Mouse (Mus musculus) cortical plate, adult 2 months (tissue): ENCODE measurements around the gene Abcc12.

Experiments
- CTCF ChIP-seq: fragments of 200-500 bp; IDR thresholded peaks from 2 replicates; pipeline ENCODE4 v1.5.1; 2011; ENCODE audit warnings: mild to moderate bottlenecking, control low read depth, low read length; ENCODE audit not compliant: insufficient read depth; ENCODE audit errors: extremely low read depth
- POLR2A ChIP-seq: fragments of 200-500 bp; IDR thresholded peaks from 2 replicates; pipeline ENCODE4 v1.6.1; 2011; ENCODE audit warnings: mild to moderate bottlenecking, low read length, control low read depth; ENCODE audit not compliant: insufficient read depth; ENCODE audit errors: extremely low read depth

GRCm38 (mm10) chr8:86593099-86593498 is 12.6 kb upstream of the Abcc12 start:
- no peak for TF ChIP-seq POLR2A
- no peak for TF ChIP-seq CTCF
